Mouse (Mus musculus) stomach, postnatal 0 days (tissue): ENCODE data around the gene Fkbp1b. TPM values are rescaled to one million over a fixed set of nuclear protein-coding genes. Genes with fewer than 3 reads are reported as not detected.
"Not testable (repeated sequence)": the region's sequence is repeated elsewhere in the genome, so short reads cannot be mapped to it uniquely, and the experiment has no call there.

Experiments
- ATAC-seq: fragments of 200-750 bp; cut with Nextera tagmentation; 2 replicates; pipeline ENCODE4 v1.8.0; 2017; ENCODE audit not compliant: low FRiP score, low TSS enrichment
- DNase-seq: peaks from one replicate; pipeline ENCODE4 v3.0.0-alpha.2; 2016; ENCODE audit warnings: low spot score
- H3K27ac ChIP-seq: fragments of 300-500 bp; sonication (generic); replicated peaks from 2 replicates; pipeline ENCODE4 v1.5.1; 2014; ENCODE audit warnings: mild to moderate bottlenecking, control low read depth
- H3K27me3 ChIP-seq: fragments of 300-500 bp; sonication (generic); 2 replicates; pipeline ENCODE4 v1.6.1; 2014; ENCODE audit warnings: low read length; ENCODE audit not compliant: control insufficient read depth, insufficient read depth
- H3K36me3 ChIP-seq: fragments of 300-500 bp; sonication (generic); 2 replicates; pipeline ENCODE4 v1.6.1; 2014; ENCODE audit warnings: low read length, mixed read lengths; ENCODE audit not compliant: control insufficient read depth, insufficient read depth
- H3K4me1 ChIP-seq: fragments of 300-500 bp; sonication (generic); replicated peaks from 2 replicates; pipeline ENCODE4 v1.6.1; 2014; ENCODE audit warnings: antibody characterized with exemption; ENCODE audit not compliant: control insufficient read depth, insufficient read depth
- H3K4me2 ChIP-seq: fragments of 300-500 bp; sonication (generic); replicated peaks from 2 replicates; pipeline ENCODE4 v1.6.1; 2014; ENCODE audit warnings: low read depth, mild to moderate bottlenecking, control low read depth, moderate library complexity
- H3K4me3 ChIP-seq: fragments of 300-500 bp; sonication (generic); 2 replicates; pipeline ENCODE4 v1.5.1; 2014; ENCODE audit warnings: low read depth, low read length, control low read depth
- H3K9ac ChIP-seq: fragments of 300-500 bp; sonication (generic); 2 replicates; pipeline ENCODE4 v1.6.1; 2014; ENCODE audit warnings: mild to moderate bottlenecking, low read length, control low read depth, mixed read lengths
- H3K9me3 ChIP-seq: fragments of 300-500 bp; sonication (generic); 2 replicates; pipeline ENCODE4 v1.6.1; 2016; ENCODE audit warnings: low read length; ENCODE audit not compliant: control insufficient read depth
- CTCF ChIP-seq: IDR thresholded peaks from 2 replicates; pipeline ENCODE4 v1.5.1; 2016; ENCODE audit warnings: antibody characterized with exemption, low read depth, mild to moderate bottlenecking, moderate library complexity
- EP300 ChIP-seq: optimal IDR thresholded peaks from 2 replicates; pipeline ENCODE3; 2016; ENCODE audit warnings: antibody characterized with exemption
- WGBS: fragments of 180-500 bp; shearing (Covaris S2); extraction: QIAGEN DNeasy Blood & Tissue Kit; methylation state at CpG from one replicate; pipeline ENCODE4 v1.1.7; 2014; 5-methylcytosine and 5-hydroxymethylcytosine counted together
- polyA plus RNA-seq: library from polyadenylated mRNA; unstranded; fragments of >200 nt; fragmentation: Nextera tagmentation; extraction: Ambion mirVana; gene quantifications from 2 replicates; pipeline ENCODE4 v1.2.1, GENCODE M21; 2015

Fkbp1b gene
- polyA plus RNA-seq, 1 experiment from 2014 or later, result 8.3 TPM

GRCm38 (mm10) chr12:4816680-4817360 is 24.6 kb downstream of the Fkbp1b start:
- 6% methylated on average over 24 of the region's 24 CpGs for WGBS
- H3K4me2 ChIP-seq, result peak overlapping the region; percentile 78
- no peaks in the 10 kb centered on the region for H3K9me3 ChIP-seq
- ATAC-seq (no peak; the same call in 1 of the 2 replicates), DNase-seq (no peak)
- peak overlapping the region; percentile 94 for H3K27ac ChIP-seq
- H3K4me1 ChIP-seq, result no peaks in the 10 kb centered on the region
- no peaks in the 10 kb centered on the region for H3K27me3 ChIP-seq
- peaks cover 3% of the 10 kb centered on the region; the same call in 1 of the 2 replicates for H3K36me3 ChIP-seq
- peak overlapping the region; percentile 58 for H3K4me3 ChIP-seq
- peak overlapping the region; percentile 86 for H3K9ac ChIP-seq
- TF ChIP-seq CTCF (no peak; the same call in 1 of the 2 replicates), EP300 (no peak)

GRCm38 (mm10) chr12:4813636-4814035 is 27.8 kb downstream of the Fkbp1b start:
- DNase-seq, result no peak
- TF ChIP-seq CTCF, result no peak
- TF ChIP-seq EP300, result no peak
- Histone ChIP-seq H3K27me3 (no peaks in the 10 kb centered on the region), H3K9me3 (0 out of 2 replicates have a peak, but pooled peaks cover 3% of the 10 kb centered on the region), H3K27ac (no peak overlapping the region), H3K9ac (no peak overlapping the region), H3K36me3 (no peaks in the 10 kb centered on the region), H3K4me3 (no peak overlapping the region), H3K4me2 (no peak overlapping the region), H3K4me1 (no peaks in the 10 kb centered on the region)
- no peak for ATAC-seq
- WGBS, result 62% methylated on average over 4 of the region's 4 CpGs

DNA sequence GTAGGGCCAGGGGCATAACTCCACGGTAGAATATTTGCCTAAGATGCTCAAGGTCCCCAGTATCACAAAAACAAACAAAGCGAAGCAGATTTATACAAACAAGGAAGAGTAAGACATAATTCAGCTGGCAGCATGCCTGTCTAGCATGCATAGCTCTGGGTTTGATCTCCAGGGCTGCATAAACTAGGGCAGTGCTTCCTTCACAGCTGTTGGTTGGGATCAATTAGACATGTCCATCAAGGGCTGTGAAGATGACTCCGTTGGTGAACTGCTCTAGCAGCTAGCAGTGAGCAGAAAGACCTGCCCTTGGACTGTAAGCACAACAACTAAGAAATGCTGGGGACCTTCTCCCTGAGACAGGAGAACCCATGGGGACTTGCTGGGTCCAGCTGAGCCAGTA is 29.7 kb downstream of the Fkbp1b start:
- WGBS, result 10% methylated on average over 3 of the region's 3 CpGs
- no peak for DNase-seq
- ATAC-seq, result no peak
- no peak for TF ChIP-seq CTCF
- TF ChIP-seq EP300, result no peak
- H3K36me3 ChIP-seq, result no peaks in the 10 kb centered on the region
- no peak overlapping the region for H3K4me2 ChIP-seq
- H3K27me3 ChIP-seq, result no peaks in the 10 kb centered on the region
- no peaks in the 10 kb centered on the region for H3K4me1 ChIP-seq
- 0 out of 2 replicates have a peak, but pooled peaks cover 3% of the 10 kb centered on the region for H3K9me3 ChIP-seq
- H3K4me3 ChIP-seq, result no peak overlapping the region
- no peak overlapping the region for H3K27ac ChIP-seq
- no peak overlapping the region for H3K9ac ChIP-seq

- 0 out of 2 replicates have a peak, but pooled peaks cover 3% of the 10 kb centered on the region for H3K9me3 ChIP-seq
- H3K36me3 ChIP-seq, result no peaks in the 10 kb centered on the region
- TF ChIP-seq CTCF (no peak), EP300 (no peak)
- no peak overlapping the region for H3K9ac ChIP-seq
- ATAC-seq, result no peak
- no peak overlapping the region for H3K27ac ChIP-seq
- H3K4me2 ChIP-seq, result no peak overlapping the region
- no peaks in the 10 kb centered on the region for H3K27me3 ChIP-seq
- H3K4me1 ChIP-seq, result no peaks in the 10 kb centered on the region
- no peak for DNase-seq
- no peak overlapping the region for H3K4me3 ChIP-seq
- 72% methylated on average over 4 of the region's 4 CpGs for WGBS
Measured at GRCm38 (mm10) chr12:4811036-4811435, 30.4 kb downstream of the Fkbp1b start.

DNA sequence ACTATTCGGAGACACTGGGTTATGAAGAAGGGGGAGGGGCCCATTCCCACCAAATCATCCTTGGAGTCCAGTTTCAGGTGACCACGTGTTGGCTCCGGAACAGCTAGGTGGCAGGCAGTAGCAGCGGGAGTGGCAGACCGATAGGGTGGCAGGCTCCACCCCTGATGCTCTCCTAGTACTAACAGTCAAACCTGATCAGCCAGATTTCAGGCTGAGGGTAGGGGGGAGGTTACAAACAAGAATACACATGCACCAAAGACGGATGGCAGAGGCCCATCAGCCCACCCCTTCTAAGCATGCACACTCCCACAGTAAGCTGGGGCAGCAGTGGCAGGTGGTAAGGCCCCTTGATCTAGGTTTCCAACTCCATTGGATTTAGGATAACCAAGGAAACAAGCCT is 43.9 kb downstream of the Fkbp1b start:
- not testable (repeated sequence) for H3K27me3 ChIP-seq, H3K4me1 ChIP-seq, ATAC-seq, H3K9me3 ChIP-seq, H3K36me3 ChIP-seq, H3K9ac ChIP-seq, H3K4me3 ChIP-seq, H3K4me2 ChIP-seq, DNase-seq, H3K27ac ChIP-seq
- 57% methylated on average over 6 of the region's 6 CpGs for WGBS

GRCm38 (mm10) chr12:4793718-4794117 is 47.7 kb downstream of the Fkbp1b start:
- 64% methylated on average over 1 of the region's 1 CpGs for WGBS
- no peaks in the 10 kb centered on the region for H3K27me3 ChIP-seq
- H3K9ac ChIP-seq, result no peak overlapping the region
- H3K4me2 ChIP-seq, result no peak overlapping the region
- no peaks in the 10 kb centered on the region for H3K36me3 ChIP-seq
- H3K4me1 ChIP-seq, result no peaks in the 10 kb centered on the region
- H3K9me3 ChIP-seq, result no peaks in the 10 kb centered on the region
- peak overlapping the region; percentile 53; the same call in 1 of the 2 replicates for H3K27ac ChIP-seq
- peak; percentile 27 for DNase-seq
- no peak overlapping the region for H3K4me3 ChIP-seq
- peak; percentile 26; the same call in 1 of the 2 replicates for ATAC-seq
- TF ChIP-seq EP300 (no peak), CTCF (peak; percentile 62)

DNA sequence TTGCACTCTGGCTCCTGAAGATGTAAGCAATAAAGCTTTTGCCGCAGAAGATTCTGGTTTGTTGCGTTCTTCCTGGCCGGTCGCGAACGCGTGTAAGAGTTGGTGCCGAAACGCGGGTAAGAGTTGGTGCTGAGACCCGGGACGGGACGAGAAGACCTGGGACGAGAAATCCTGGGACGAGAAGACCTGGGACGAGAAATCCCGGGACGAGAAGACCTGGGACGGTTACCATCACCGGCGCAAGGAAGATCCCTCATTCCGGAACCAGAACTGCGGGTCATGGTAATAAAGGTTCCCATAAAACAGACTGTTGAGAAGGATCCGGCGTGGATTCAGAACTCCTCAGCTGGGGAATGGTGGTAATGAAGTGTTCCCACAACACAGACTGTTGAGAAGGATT is 53.3 kb downstream of the Fkbp1b start:
- not testable (repeated sequence) for H3K27ac ChIP-seq, H3K4me1 ChIP-seq, H3K4me3 ChIP-seq, H3K9me3 ChIP-seq, H3K4me2 ChIP-seq, H3K36me3 ChIP-seq, H3K9ac ChIP-seq, H3K27me3 ChIP-seq, ATAC-seq, DNase-seq
- WGBS, result 94% methylated on average over 25 of the region's 25 CpGs
